Mouse (Mus musculus) layer of hippocampus, adult 2 months (tissue): ENCODE data around the gene Gnb2. TPM values are rescaled to one million over a fixed set of nuclear protein-coding genes. Genes with fewer than 3 reads are reported as not detected.

Experiments
- DNase-seq, 2 experiments: peaks; one replicate each; pipeline ENCODE4 v3.0.0; 2022; ENCODE audit warnings: low spot score in 2 of 2
- H3K27ac ChIP-seq: fragments of 200-600 bp; 2 replicates; pipeline ENCODE4 v1.8.1; 2022
- H3K4me3 ChIP-seq: fragments of 200-600 bp; 2 replicates; pipeline ENCODE4 v1.8.1; 2022; ENCODE audit warnings: mild to moderate bottlenecking
- CTCF ChIP-seq: fragments of 200-600 bp; conservative IDR thresholded peaks from 2 replicates; pipeline ENCODE4 v1.8.1; 2022; ENCODE audit warnings: antibody characterized with exemption, mild to moderate bottlenecking, moderate library complexity
- total RNA-seq, 2 experiments: library from RNA; stranded (reverse); gene quantifications; 2 replicates each; pipeline ENCODE4 v1.2.3; 2021

Gnb2 gene
- total RNA-seq, 2 experiments from 2014 or later, result 600 to 607 TPM

- Histone ChIP-seq H3K27ac (peak overlapping the region; percentile 51; the same call in 1 of the 2 replicates), H3K4me3 (no peak overlapping the region)
- no peak for DNase-seq
- TF ChIP-seq CTCF, result no peak
Observed at GRCm38 (mm10) chr5:137524251-137524515, 9.1 kb downstream of the Gnb2 start.

- Histone ChIP-seq H3K27ac (peak overlapping the region; percentile 51; the same call in 1 of the 2 replicates), H3K4me3 (no peak overlapping the region)
- DNase-seq, result no peak
- TF ChIP-seq CTCF, result no peak
Observed at GRCm38 (mm10) chr5:137523396-137524250, 9.7 kb downstream of the Gnb2 start.

DNA sequence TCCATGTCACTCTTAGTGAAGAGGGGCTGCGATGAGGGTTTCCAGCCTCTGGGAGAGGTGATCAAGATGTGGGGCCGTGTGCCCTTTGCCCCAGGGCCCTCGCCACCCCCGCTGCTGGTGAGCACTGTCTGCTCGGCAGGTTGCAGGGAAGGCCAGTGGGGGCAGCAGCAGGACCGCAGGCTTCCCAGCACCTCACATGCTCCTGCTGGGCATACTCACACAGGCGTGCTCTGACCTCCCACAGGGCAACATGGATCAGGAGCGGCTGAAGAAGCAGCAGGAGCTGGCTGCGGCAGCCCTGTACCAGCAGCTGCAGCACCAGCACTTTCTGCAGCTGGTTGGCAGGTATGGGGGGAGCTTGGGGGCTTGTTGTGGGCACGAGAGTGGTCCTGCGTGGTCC, 10.6 kb downstream of the Gnb2 start:
- DNase-seq, result no peak
- Histone ChIP-seq H3K4me3 (no peak overlapping the region), H3K27ac (no peak overlapping the region)
- TF ChIP-seq CTCF, result no peak

DNA sequence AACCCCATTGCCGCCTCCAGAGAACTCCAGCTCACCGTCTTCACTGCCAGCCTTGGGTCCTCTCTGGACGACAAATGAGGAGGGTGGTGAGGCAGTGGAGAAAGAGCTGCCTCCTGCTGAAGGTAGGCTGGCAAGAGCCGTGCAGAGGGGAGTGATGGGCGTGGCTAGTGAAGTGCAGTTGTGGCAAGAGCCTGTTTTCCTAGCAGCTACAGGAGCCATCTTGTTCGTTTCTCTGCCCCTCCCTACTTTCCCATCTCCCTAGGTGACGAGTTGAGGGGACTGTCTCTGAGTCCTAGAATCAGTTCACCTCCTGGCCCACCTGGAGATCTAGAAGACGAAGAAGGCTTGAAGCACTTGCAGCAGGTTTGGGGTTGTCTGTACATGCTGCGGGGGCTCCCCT, 11.4 kb downstream of the Gnb2 start:
- Histone ChIP-seq H3K27ac (no peak overlapping the region), H3K4me3 (no peak overlapping the region)
- TF ChIP-seq CTCF, result no peak
- no peak for DNase-seq

DNA sequence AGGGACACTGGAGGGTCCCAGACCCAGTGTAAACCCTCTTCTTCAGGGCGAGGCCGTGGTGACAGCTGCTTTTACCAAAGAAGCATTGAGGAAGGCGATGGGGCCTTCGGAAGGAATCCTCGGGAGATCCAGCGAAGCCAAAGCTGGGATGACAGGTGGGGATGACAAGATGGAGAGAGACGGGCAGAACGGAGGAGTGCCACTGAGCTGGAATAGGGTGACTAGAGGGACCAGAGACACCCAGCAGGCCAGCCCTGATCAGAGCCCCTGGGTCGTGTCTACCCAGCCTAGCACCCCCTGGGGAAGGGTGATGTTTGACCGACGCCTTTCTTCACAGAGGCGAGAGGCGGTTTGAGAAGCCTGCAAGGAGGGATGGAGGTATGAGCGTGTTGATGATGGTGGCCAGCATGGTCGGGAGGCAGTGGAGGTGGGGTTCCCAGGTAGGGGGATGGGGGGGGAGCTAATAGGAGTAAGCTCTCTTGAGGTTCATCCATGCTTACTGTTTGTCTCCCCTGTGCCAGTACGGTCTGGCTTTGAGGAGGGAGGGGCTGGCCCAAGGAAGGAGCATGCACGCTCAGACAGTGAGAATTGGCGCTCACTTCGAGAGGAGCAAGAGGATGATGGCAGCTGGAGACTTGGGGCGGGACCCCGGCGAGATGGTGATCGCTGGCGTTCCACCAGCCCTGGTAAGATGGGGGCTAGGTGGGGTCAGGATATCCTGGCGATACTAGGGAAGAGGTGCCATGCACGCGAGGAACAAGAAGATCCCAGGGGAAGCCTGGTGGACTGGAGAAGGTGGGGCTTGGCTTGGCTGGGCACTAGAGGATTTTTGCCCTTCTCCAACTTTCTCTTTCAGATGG, 13.4 kb downstream of the Gnb2 start:
- no peak for DNase-seq
- no peak for TF ChIP-seq CTCF
- H3K27ac ChIP-seq, result no peak overlapping the region
- H3K4me3 ChIP-seq, result no peak overlapping the region

DNA sequence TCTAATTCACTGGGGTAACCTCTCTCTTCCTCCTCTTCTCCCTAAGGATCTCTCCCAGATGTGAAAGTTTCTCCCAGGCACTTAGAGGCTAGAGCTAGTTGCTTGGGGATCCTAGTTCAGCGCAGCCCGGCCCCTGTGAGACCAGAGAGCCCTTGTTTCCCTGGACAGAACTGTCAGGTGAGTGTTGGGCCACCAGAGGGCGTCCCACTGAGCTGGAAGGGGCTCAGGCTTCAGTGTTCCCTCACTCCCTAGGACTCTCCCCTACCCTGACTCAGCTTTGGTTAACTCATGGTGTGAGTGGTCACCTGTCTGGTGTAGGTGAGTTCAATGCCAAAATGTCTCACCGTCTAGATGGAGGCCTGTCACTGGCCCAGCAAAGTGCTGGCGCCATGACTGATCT, 14.9 kb downstream of the Gnb2 start, which contains the start of gene Gigyf1:
Gene Gigyf1, plus strand, starts transcription at position 113 of the 400 bp plus-strand sequence.
- peak; percentile 77 for TF ChIP-seq CTCF
- Histone ChIP-seq H3K27ac (no peak within 1 kb of the TSS), H3K4me3 (no peak within 1 kb of the TSS)
- DNase-seq, result no peak

GRCm38 (mm10) chr5:137514811-137515210, 18.5 kb downstream of the Gnb2 start:
- DNase-seq, result no peak
- no peak overlapping the region for H3K27ac ChIP-seq
- H3K4me3 ChIP-seq, result no peak overlapping the region
- TF ChIP-seq CTCF, result no peak

DNA sequence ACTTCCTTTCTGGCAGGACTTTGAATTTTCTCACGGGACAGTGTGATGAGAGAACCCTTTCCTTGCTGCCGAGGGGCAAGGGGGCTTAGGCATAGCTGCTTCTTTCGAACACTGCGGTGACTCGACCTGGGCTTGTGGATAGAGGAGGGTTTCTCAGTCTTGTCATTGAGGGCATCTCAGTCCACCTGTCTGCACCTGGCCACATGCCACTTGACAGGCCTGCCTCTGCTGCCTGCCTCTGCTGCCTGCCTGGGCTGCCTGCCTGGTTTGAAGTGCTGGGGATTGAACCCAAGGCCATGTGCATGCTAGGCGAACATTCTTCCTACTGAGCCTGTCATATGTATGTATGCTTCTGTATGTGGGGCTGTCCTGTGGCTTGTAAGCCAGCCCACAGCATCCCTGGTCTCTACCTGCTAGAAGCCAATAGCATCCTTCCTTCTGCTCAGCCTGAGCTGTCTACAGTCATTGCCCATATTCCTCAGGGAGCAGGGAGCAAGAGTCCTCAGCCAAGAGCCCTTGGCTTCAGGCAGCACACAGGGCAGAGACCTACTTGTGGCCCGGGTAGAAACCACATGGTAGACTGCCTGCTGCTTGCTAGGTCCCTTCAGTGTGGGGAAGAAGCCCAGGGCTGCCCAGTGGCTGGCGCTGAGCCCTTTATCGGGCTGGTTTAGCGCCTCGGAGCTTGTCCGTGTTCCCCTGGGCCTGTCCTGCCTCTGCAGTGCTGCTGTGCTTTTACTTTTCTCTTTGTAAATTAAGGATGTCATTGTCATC, 19.2 kb downstream of the Gnb2 start:
- no peak overlapping the region for H3K27ac ChIP-seq
- no peak for TF ChIP-seq CTCF
- no peak for DNase-seq
- no peak overlapping the region for H3K4me3 ChIP-seq

GRCm38 (mm10) chr5:137512847-137513794, 20.2 kb downstream of the Gnb2 start:
- peak; percentile 76 for TF ChIP-seq CTCF
- Histone ChIP-seq H3K27ac (no peak overlapping the region), H3K4me3 (no peak overlapping the region)
- DNase-seq, result no peak

- DNase-seq, result no peak
- Histone ChIP-seq H3K4me3 (peak overlapping the region; percentile 76), H3K27ac (peak overlapping the region; percentile 96; the same call in 1 of the 2 replicates)
- no peak for TF ChIP-seq CTCF
Observed at GRCm38 (mm10) chr5:137511706-137512105, 21.6 kb downstream of the Gnb2 start.

GRCm38 (mm10) chr5:137510573-137511390, 22.5 kb downstream of the Gnb2 start:
- DNase-seq, result no peak
- no peak for TF ChIP-seq CTCF
- H3K4me3 ChIP-seq, result peak overlapping the region; percentile 76

More at GRCm38 (mm10) chr5:137510573-137511390, 22.5 kb downstream of the Gnb2 start:
- H3K27ac ChIP-seq, result peak overlapping the region; percentile 96
